Mouse (Mus musculus) kidney, embryonic 16.5 days (tissue): ENCODE measurements around the gene Kcna1. TPM values are rescaled to one million over a fixed set of nuclear protein-coding genes. Genes with fewer than 3 reads are reported as not detected.

ENCODE experiments used
- ATAC-seq: fragments of 200-750 bp; cut with Nextera tagmentation; 2 replicates; pipeline ENCODE4 v1.8.0; 2017; ENCODE audit warnings: moderate TSS enrichment; ENCODE audit not compliant: low FRiP score, low TSS enrichment
- H3K27ac ChIP-seq: fragments of 300-500 bp; sonication (generic); 2 replicates; pipeline ENCODE4 v1.5.1; 2014; ENCODE audit warnings: low read length
- H3K27me3 ChIP-seq: fragments of 300-500 bp; sonication (generic); 2 replicates; pipeline ENCODE4 v1.6.1; 2014; ENCODE audit warnings: low read length, control low read depth, mixed read lengths; ENCODE audit not compliant: insufficient read depth
- H3K36me3 ChIP-seq: fragments of 300-500 bp; sonication (generic); 2 replicates; pipeline ENCODE4 v1.6.1; 2014; ENCODE audit warnings: low read length, control low read depth, mixed read lengths; ENCODE audit not compliant: insufficient read depth
- H3K4me1 ChIP-seq: fragments of 300-500 bp; sonication (generic); 2 replicates; pipeline ENCODE4 v1.6.1; 2014; ENCODE audit warnings: low read length, control low read depth, mixed read lengths; ENCODE audit not compliant: insufficient read depth
- H3K4me2 ChIP-seq: fragments of 300-500 bp; sonication (generic); replicated peaks from 2 replicates; pipeline ENCODE4 v1.6.1; 2014; ENCODE audit warnings: low read depth, low read length
- H3K4me3 ChIP-seq: fragments of 300-500 bp; sonication (generic); 2 replicates; pipeline ENCODE4 v1.5.1; 2014; ENCODE audit warnings: mild to moderate bottlenecking, low read length
- H3K9ac ChIP-seq: fragments of 300-500 bp; sonication (generic); replicated peaks from 2 replicates; pipeline ENCODE4 v1.6.1; 2014; ENCODE audit warnings: low read length
- H3K9me3 ChIP-seq: fragments of 300-500 bp; sonication (generic); 2 replicates; pipeline ENCODE4 v1.6.1; 2016; ENCODE audit warnings: low read length, control low read depth
- WGBS: fragments of 180-500 bp; shearing (Covaris S2); extraction: QIAGEN DNeasy Blood & Tissue Kit; methylation state at CpG from one replicate; pipeline ENCODE4 v1.1.7; 2014; 5-methylcytosine and 5-hydroxymethylcytosine counted together
- polyA plus RNA-seq: library from polyadenylated mRNA; unstranded; fragments of >200 nt; fragmentation: Nextera tagmentation; extraction: Ambion mirVana; gene quantifications from 2 replicates; pipeline ENCODE4 v1.2.1, GENCODE M21; 2015

Kcna1 gene
- polyA plus RNA-seq, 1 experiment from 2014 or later = 0.29 TPM

DNA sequence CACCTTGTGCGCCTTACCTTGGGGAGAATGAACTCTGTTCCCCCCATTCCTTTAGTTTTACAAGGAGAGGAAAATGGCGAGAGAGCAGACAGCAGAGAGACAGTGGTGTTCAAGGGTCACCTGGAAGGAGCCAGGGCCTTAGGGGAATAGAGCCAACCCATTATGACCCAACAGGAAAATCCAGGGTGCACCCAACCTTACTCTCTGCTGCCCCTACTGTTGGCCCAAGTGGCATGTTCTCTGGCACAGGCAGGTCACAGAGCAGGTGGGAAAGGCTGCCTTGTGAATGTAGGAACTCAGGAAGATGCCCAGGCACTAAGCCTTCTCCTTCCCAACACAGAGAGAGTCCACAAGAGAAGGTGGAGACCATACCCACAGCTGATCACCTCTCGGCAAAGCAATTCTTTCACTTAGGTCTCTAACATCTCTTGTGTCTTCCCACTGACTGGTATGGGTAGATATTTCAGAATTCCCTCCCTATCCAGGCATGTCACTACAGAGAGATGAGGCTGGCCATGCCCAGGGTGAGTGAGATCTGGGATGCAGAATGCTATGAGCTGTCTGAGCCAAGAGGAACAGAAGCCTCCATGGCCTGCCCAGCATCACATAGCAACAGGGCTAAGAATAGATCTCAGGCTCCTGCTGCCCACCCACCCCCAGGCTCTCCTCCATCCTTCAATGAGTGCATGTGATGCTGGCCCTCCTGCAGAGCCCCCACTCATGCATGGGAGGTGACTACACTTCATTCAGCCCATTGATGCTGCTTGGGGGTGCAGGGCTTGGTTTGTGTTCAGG lies 46.8 kb downstream of the Kcna1 start:
- Histone ChIP-seq H3K4me3 (no peak overlapping the region), H3K27ac (no peak overlapping the region), H3K36me3 (no peaks in the 10 kb centered on the region), H3K9ac (no peak overlapping the region), H3K4me1 (no peaks in the 10 kb centered on the region), H3K27me3 (no peaks in the 10 kb centered on the region), H3K9me3 (no peaks in the 10 kb centered on the region), H3K4me2 (no peak overlapping the region)
- ATAC-seq = no peak
- WGBS = 85% methylated on average over 3 of the region's 3 CpGs

DNA sequence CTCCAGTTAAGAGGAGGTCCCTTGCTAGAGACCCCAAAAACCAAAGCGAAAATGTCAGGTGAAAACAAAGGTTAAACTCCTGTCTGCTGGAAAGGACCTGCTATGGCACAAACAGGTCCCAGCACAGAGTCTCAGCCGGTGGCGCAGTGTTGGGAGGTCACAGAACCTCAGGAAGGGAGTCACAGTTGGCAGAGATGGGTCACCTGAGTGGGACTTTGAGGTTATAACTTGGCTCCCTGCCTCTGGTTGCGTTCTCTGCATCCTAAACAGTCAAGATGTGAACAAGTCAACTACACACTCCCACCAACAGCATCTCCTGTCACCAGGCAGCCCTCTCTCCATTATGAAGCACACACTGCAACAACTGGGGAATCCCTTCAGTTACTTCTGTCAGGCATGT lies 48.4 kb downstream of the Kcna1 start:
- WGBS = 89% methylated on average over 4 of the region's 4 CpGs

DNA sequence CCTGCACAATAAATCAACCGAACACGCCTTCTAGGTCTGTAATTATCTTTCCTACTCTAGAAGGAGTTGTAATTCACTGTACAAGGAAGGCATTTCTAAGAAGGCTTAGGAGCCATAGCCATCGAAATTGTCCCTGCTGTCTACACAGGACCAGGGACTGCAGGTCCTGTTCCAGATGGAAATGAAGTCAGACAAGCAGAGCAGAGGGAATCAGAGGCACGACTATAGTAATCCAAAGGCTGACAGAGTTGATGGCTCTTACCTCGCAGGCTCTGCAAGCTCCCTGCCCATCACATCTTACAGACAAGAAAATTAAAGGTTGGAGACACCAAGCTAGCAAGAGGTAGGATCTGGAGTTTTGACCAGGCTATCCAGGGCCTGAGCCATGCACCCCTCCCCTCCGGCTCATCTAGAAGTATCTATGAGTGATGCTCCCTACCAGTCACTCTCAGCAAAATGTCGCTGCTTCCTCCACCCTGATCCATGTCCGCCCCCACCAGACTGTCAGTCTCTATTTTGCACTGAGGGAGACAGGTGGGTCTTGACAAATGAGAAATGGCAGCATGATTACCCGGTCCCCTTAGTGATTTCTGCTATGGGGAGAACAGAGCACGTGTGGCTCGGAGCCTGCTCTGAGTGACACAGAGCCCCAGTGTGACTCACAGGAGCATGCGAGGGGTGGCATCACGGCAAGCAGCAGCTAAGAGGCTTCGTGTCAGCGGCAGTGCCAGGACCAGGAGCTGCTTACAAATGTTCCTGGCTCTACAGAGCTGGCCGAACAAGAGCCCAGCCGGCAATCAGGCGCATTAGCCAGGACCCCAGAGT lies 50.2 kb downstream of the Kcna1 start:
- Histone ChIP-seq H3K4me3 (no peak overlapping the region), H3K27ac (no peak overlapping the region), H3K4me1 (no peaks in the 10 kb centered on the region), H3K4me2 (no peak overlapping the region), H3K9ac (no peak overlapping the region), H3K36me3 (no peaks in the 10 kb centered on the region), H3K27me3 (no peaks in the 10 kb centered on the region), H3K9me3 (no peaks in the 10 kb centered on the region)
- WGBS = 78% methylated on average over 18 of the region's 18 CpGs
- ATAC-seq = no peak

More for the DNA sequence above, 48.4 kb downstream of the Kcna1 start:
- no peak overlapping the region for H3K4me3 ChIP-seq
- no peak overlapping the region for H3K9ac ChIP-seq
- no peaks in the 10 kb centered on the region for H3K36me3 ChIP-seq
- no peak for ATAC-seq
- no peak overlapping the region for H3K27ac ChIP-seq
- no peaks in the 10 kb centered on the region for H3K4me1 ChIP-seq
- no peak overlapping the region for H3K4me2 ChIP-seq
- no peaks in the 10 kb centered on the region for H3K9me3 ChIP-seq
- no peaks in the 10 kb centered on the region for H3K27me3 ChIP-seq

DNA sequence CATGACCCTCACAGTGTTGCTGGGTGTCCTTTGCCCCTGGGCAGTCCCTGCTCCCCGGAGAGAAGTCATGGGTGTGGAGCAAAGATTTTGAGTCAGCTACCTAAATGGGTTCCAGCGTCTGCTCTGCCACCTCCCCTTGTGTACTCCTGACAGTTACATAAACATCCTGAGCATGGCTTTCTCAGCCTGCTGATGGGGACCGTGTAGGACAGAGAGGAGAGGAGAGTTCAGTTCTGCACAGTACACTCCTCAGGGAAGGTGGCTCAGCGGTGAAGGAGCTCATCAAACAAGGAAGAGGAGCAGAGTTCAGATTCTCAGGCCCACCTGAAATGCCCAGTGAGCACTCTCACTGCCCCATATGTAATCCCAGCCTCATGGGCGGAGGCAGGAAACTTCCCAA lies 51.1 kb downstream of the Kcna1 start:
- WGBS = 38% methylated on average over 5 of the region's 5 CpGs
- no peaks in the 10 kb centered on the region for H3K36me3 ChIP-seq
- H3K27me3 ChIP-seq = no peaks in the 10 kb centered on the region
- no peak overlapping the region for H3K27ac ChIP-seq
- no peaks in the 10 kb centered on the region for H3K9me3 ChIP-seq
- H3K4me1 ChIP-seq = no peaks in the 10 kb centered on the region
- no peak overlapping the region for H3K9ac ChIP-seq
- ATAC-seq = no peak
- H3K4me2 ChIP-seq = no peak overlapping the region
- no peak overlapping the region for H3K4me3 ChIP-seq

DNA sequence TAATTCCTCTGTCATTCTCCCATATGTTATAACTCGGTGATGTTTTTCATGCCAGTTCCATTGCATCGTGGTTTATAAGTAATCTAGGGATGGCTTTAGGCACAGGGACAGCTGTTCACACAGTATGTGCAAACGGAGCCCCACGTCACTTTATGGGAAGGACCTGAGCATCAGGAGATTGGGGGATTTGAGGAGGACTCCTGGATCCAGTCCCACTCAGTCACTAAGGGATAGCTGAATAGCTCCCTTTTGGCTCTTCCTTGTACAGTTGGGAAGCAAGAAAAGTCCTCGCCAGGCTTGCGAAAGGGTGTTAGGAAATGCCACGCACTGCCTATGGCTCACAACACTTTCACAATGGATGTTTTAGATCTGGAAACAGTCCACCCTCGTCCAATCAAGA lies 51.8 kb downstream of the Kcna1 start:
- Histone ChIP-seq H3K9me3 (no peaks in the 10 kb centered on the region), H3K27ac (no peak overlapping the region), H3K27me3 (no peaks in the 10 kb centered on the region), H3K4me1 (no peaks in the 10 kb centered on the region), H3K4me3 (no peak overlapping the region), H3K4me2 (no peak overlapping the region), H3K9ac (no peak overlapping the region), H3K36me3 (no peaks in the 10 kb centered on the region)
- ATAC-seq = no peak
- WGBS = 88% methylated on average over 8 of the region's 8 CpGs

DNA sequence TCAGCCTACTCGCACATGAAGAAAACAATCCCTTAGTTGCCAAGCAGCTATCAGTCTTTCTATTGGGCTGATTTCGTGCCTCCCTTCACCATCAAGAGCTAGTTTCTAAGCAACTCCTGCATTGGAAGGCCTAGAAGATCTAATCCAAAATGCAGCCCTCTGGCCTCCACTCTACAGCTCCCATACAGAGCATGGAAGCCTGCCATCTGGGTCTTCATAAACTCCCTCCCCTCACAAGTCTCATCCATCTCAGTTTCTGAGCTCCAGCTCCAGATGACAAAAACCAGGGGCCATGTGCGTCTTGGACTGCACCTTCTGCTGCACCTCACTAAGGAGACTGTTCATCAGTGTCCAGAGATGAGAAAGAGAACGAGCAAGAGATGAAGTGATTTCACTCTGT lies 52.8 kb downstream of the Kcna1 start:
- no peak for ATAC-seq
- Histone ChIP-seq H3K4me3 (no peak overlapping the region), H3K9ac (no peak overlapping the region), H3K27ac (no peak overlapping the region), H3K9me3 (no peaks in the 10 kb centered on the region), H3K4me2 (no peak overlapping the region), H3K4me1 (no peaks in the 10 kb centered on the region), H3K36me3 (no peaks in the 10 kb centered on the region), H3K27me3 (no peaks in the 10 kb centered on the region)
- 76% methylated on average over 4 of the region's 4 CpGs for WGBS

Other genes with a start within 250 kb of the Kcna1 start
- gene Kcna5, start 111.0 kb downstream of the Kcna1 start, polyA plus RNA-seq = 4.8 and 5.0 TPM in 2 replicates
- gene Kcna6, start 94.3 kb upstream of the Kcna1 start, polyA plus RNA-seq = 3.1 and 3.5 TPM in 2 replicates
- 241 and 248 TPM in 2 replicates for gene Ndufa9, start 202.8 kb upstream of the Kcna1 start, polyA plus RNA-seq
- gene Akap3, start 206.7 kb upstream of the Kcna1 start, polyA plus RNA-seq = not detected in 2 replicates